Mouse (Mus musculus) embryonic stem cell, embryonic (primary cell): ENCODE data around the gene Gm3099.
"Not testable (repeated sequence)": the region's sequence is repeated elsewhere in the genome, so short reads cannot be mapped to it uniquely, and the experiment has no call there.

Experiments used
- CTCF ChIA-PET, 4 experiments: fragments of 300-600 bp in 2 of 4; fragments of 350-600 bp in 2 of 4; sonication (Branson Sonifier 250); formaldehyde crosslinking; loops; one replicate each; lab custom pipeline; 2022; ENCODE audit warnings: inconsistent platforms in 2 of 4; lab: Charles Lee
- POLR2A ChIA-PET, 4 experiments: fragments of 300-600 bp in 2 of 4; fragments of 350-600 bp in 2 of 4; sonication (Branson Sonifier 250); formaldehyde crosslinking; loops; one replicate each; lab custom pipeline; 2022; ENCODE audit warnings: antibody characterized with exemption in 4 of 4, inconsistent platforms in 1 of 4; lab: Charles Lee

The Gm3099 gene

GRCm38 (mm10) chr14:3998094-3998493 lies at the start of gene Gm3099:
Gene Gm3099, plus strand, starts transcription at chr14:3998394.
- CTCF ChIA-PET, POLR2A ChIA-PET: not testable (repeated sequence)

DNA sequence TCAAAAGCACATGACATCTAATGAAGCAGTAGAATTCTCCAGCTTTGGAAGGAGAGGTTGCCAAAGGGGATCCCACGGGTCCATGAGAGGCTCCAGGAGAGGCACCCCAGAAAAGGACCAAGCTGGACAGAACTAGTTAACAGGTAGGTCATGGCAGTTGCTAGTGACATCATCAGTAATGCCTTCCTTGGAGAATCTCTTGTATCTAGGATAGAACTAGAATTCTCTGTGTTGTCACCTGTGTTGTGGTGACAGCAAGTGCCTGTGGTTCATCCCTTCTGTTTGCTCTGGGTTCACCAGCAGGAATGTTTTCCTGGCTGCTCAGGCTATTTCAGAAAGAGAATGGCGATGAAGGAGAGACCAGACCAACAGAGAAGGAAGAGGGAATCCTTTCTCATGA lies 34.9 kb upstream of the Gm3099 start, which contains the start of gene Gm3095:
Gene Gm3095, plus strand, starts transcription at position 301 of the 400 bp plus-strand sequence.
- POLR2A ChIA-PET, CTCF ChIA-PET: not testable (repeated sequence)

DNA sequence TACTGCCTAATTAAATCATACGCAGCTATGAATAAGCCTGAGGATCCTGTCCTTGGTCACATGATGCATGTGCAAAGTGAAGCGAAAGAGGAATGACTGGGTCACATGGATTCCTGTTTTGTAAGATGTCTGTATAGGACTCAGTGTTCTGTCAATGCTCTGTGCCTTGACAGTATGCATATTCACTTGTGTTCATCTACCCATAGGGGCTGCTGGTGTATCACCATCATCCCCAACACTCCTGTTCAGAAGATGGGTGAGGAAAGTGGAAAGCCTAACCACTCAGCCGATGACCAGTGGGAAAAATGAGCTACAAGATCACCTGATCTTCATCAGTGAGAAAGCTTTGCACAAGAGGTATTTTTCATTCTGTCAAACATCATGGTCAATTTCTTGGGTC lies 25.4 kb downstream of the Gm3099 start, which contains the start of gene Gm5796:
Gene Gm5796, plus strand, starts transcription at position 301 of the 400 bp plus-strand sequence.
- POLR2A ChIA-PET, CTCF ChIA-PET: not testable (repeated sequence)
